Mouse (Mus musculus) brain, embryonic 14.5 days (tissue): ENCODE data around the gene Marco.

Experiments used
- CTCF ChIP-seq: fragments of 200-500 bp; IDR thresholded peaks from 2 replicates; pipeline ENCODE4 v1.5.1; 2012; ENCODE audit warnings: inconsistent platforms, mild to moderate bottlenecking, moderate library complexity, borderline replicate concordance; ENCODE audit not compliant: insufficient read depth, insufficient read length; ENCODE audit errors: extremely low read depth
- POLR2A ChIP-seq: fragments of 200-500 bp; IDR thresholded peaks from 2 replicates; pipeline ENCODE4 v1.6.1; 2012; ENCODE audit warnings: mild to moderate bottlenecking, inconsistent platforms, borderline replicate concordance; ENCODE audit not compliant: poor library complexity, insufficient read depth, insufficient read length, severe bottlenecking; ENCODE audit errors: extremely low read depth

DNA sequence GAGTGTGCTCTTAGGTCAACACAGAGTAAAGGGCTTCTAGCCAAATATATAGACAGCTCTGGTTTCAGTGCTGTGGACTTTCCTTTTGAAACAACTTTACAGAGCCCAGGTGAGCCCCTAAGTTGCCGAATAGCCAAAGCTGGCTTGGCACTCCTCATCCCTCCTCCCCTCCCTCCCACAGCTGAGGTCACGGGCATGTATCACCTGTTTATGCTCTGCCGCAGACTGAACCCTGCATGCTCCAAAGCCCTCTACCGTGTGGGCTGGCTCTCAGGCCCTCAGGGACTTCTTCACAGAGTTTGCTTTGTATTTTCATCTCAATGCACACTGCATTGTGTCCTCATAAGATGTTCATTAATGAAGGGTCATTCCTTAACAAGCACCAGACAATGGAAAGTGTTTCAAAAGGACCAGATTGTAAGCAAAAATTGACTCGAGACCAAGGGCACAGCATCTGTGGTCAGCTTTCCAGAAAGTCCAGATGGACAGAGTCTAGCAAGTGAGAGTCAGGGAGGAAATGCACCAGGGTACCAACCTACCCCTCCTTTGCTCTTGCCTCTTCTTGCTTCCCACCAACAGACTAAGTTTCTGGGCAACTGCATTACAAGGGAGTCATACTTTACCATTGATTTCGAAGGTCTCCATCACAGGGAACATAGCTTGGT is 646 bp downstream of the Marco start:
- TF ChIP-seq CTCF (no peak), POLR2A (no peak)
